Mouse (Mus musculus) embryonic fibroblast, embryonic 13.5 days (primary cell): ENCODE results near the gene Creb3l2. TPM values are rescaled to one million over a fixed set of nuclear protein-coding genes. Genes with fewer than 3 reads are reported as not detected.

Source experiments
- H3K27ac ChIP-seq: 2 replicates; pipeline ENCODE4 v1.5.1; 2012; ENCODE audit warnings: low read length, control low read depth, inconsistent platforms; ENCODE audit not compliant: insufficient read depth
- H3K4me1 ChIP-seq: 2 replicates; pipeline ENCODE4 v1.6.1; 2011; ENCODE audit warnings: low read length; ENCODE audit not compliant: control insufficient read depth, insufficient read depth
- H3K4me3 ChIP-seq: 2 replicates; pipeline ENCODE4 v1.5.1; 2011; ENCODE audit warnings: mild to moderate bottlenecking, control low read depth, low read length; ENCODE audit not compliant: insufficient read depth
- CTCF ChIP-seq: IDR thresholded peaks from 2 replicates; pipeline ENCODE4 v1.5.1; 2011; ENCODE audit warnings: mild to moderate bottlenecking, control low read depth, low read length, moderate library complexity, borderline replicate concordance; ENCODE audit not compliant: insufficient read depth
- POLR2A ChIP-seq: IDR thresholded peaks from 2 replicates; pipeline ENCODE4 v1.6.1; 2011; ENCODE audit warnings: low read depth, mild to moderate bottlenecking, control low read depth, low read length, moderate library complexity
- polyA plus RNA-seq: library from polyadenylated mRNA; stranded (reverse); fragments of >200 nt; gene quantifications from 2 replicates; pipeline ENCODE4 v1.2.4, GENCODE M21; 2011; ENCODE audit warnings: low read depth; ENCODE audit not compliant: missing spikeins, insufficient read length

Gene Creb3l2
- polyA plus RNA-seq, 1 experiment = 62.8 TPM

DNA sequence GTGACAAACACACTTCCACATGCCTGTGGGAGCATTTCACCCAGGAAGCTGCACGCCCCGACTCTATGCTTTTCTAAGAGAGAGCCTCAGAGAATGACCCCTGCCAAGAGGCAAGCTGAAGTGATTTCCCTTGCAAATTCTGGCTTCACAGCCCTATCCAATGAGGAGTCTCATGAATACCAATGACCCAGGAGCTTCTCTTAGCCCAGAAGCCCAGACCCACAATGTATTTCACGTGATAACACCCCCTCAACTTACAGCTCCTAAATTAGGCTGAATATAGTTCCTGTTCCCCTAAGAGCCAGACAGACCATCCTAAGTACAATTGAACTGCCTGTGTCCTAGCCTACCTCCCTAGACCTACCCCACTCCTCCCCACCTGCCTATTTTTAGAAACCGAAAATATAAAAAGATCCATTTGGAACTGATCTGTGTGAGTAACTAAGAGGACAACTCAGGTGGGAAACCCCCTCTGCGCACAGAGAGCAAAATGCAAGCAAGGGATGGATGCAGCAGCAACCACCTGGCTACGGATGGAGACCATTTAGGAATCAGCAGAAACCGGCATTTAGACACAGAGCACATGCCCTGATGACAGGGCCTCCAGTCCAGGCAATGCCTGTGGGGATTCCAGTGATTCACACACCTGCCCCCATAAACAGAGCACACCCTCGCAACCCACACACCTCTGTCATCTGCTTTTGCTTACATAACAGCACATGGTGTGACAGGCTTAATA, 144.0 kb downstream of the Creb3l2 start:
- TF ChIP-seq POLR2A (no peak), CTCF (no peak)

GRCm38 (mm10) chr6:37292068-37292467, 149.9 kb downstream of the Creb3l2 start:
- H3K27ac ChIP-seq = no peak overlapping the region
- no peak overlapping the region for H3K4me3 ChIP-seq
- H3K4me1 ChIP-seq = no peaks in the 10 kb centered on the region
- TF ChIP-seq CTCF = no peak
- TF ChIP-seq POLR2A = no peak

More for the DNA sequence above, 144.0 kb downstream of the Creb3l2 start:
- Histone ChIP-seq H3K27ac (no peak overlapping the region), H3K4me1 (no peaks in the 10 kb centered on the region), H3K4me3 (no peak overlapping the region)

DNA sequence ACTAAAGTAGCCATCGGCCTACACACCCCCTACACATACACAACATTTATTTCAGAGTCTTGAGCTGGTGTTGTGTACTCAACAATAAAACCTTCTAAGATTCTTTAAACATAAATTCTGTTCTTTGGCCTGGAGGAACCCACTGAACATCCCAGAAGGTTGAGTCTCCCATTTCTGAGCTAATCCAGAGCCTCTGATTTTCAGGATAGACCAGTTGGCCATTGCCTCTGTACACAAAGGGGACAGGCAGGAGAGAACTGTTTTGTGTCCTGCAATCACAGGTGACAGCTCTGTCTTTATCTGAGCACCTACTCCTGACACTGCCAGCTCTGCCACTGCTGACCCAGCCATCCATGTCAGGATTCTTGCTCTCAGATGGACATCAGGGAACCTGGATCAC, 150.8 kb downstream of the Creb3l2 start:
- no peaks in the 10 kb centered on the region for H3K4me1 ChIP-seq
- H3K27ac ChIP-seq = no peak overlapping the region
- no peak for TF ChIP-seq CTCF
- no peak for TF ChIP-seq POLR2A
- no peak overlapping the region for H3K4me3 ChIP-seq

- TF ChIP-seq CTCF (no peak), POLR2A (no peak)
Measured at GRCm38 (mm10) chr6:37290691-37291090, 151.3 kb downstream of the Creb3l2 start.

DNA sequence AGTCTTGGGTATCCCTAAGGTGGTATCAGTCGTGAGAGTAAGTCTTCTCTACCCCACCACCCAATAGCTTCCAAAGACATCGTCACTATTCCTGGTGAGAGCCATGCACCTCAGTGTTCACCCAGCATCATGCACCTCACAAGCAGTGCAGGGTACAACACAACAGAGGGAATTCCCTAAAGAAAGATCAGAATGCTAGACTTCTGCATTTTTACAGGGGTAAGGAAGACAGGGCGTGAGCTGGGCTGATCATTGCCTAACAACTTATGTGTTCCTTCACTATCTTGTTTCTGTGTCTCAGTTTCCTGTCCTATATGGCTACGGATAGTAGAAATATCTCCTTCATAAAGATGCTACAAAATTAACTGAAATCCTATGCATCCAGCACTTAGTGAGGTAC, 155.8 kb downstream of the Creb3l2 start:
- H3K4me1 ChIP-seq = peaks cover 7% of the 10 kb centered on the region; the same call in 1 of the 2 replicates
- H3K4me3 ChIP-seq = no peak overlapping the region
- no peak for TF ChIP-seq POLR2A
- no peak for TF ChIP-seq CTCF
- no peak overlapping the region for H3K27ac ChIP-seq

More at GRCm38 (mm10) chr6:37290691-37291090, 151.3 kb downstream of the Creb3l2 start:
- no peak overlapping the region for H3K4me3 ChIP-seq
- no peak overlapping the region for H3K27ac ChIP-seq
- no peaks in the 10 kb centered on the region for H3K4me1 ChIP-seq

DNA sequence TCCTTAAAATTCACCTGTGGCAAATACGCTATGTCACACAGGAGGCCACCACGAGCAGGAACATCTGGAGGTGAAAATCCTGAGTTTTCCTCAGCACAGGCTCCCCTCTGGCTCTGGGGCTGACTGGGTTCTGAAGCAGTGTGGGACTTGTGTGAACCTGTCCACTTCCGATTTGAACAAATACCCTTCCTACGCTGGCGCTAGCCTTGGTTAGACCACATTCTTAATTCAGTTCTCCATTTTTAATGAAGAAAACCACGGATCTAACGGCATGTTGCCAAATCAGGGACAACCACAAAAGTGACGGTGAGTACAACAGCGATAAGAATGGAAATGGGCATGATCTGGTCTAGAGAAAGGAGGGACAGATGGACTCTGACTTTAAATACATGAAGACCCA, 157.1 kb downstream of the Creb3l2 start:
- no peak for TF ChIP-seq POLR2A
- TF ChIP-seq CTCF = no peak
- peaks cover 7% of the 10 kb centered on the region; the same call in 1 of the 2 replicates for H3K4me1 ChIP-seq
- H3K27ac ChIP-seq = no peak overlapping the region
- no peak overlapping the region for H3K4me3 ChIP-seq

GRCm38 (mm10) chr6:37283336-37283735, 158.6 kb downstream of the Creb3l2 start:
- TF ChIP-seq POLR2A (no peak), CTCF (no peak)
- Histone ChIP-seq H3K27ac (peak overlapping the region; percentile 40; the same call in 1 of the 2 replicates), H3K4me1 (peaks cover 7% of the 10 kb centered on the region; the same call in 1 of the 2 replicates), H3K4me3 (no peak overlapping the region)

DNA sequence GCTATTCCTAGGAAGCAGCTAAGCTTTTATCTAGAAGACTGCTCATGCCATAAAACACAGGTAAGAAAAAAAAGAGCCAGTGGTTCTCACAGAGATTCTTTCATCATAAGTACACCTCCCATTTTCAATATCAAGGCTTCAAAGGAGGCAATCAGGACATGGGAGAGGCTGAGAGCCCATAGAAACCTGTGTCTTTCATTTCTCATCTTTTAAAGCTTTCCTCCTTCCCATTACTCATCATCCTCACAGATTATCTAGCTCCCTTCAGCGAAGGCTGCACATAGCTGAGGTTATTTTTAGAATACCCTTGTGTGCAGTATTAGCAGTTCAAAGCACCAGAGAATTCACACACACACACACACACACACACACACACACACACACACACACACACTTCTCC, 159.3 kb downstream of the Creb3l2 start:
- Histone ChIP-seq H3K4me3 (no peak overlapping the region), H3K4me1 (peaks cover 7% of the 10 kb centered on the region; the same call in 1 of the 2 replicates)
- no peak for TF ChIP-seq POLR2A
- no peak for TF ChIP-seq CTCF

More for the DNA sequence above, 159.3 kb downstream of the Creb3l2 start:
- H3K27ac ChIP-seq = peak overlapping the region; percentile 40; the same call in 1 of the 2 replicates

Other genes with a start within 250 kb of the Creb3l2 start
- gene Dgki, start 142.0 kb downstream of the Creb3l2 start, polyA plus RNA-seq = 0.25 and 0.33 TPM in 2 replicates
- gene Akr1d1, start 88.0 kb upstream of the Creb3l2 start, polyA plus RNA-seq = not detected in 2 replicates